Mouse (Mus musculus) hindbrain, postnatal 0 days (tissue): Measurements from ENCODE around the gene Nacc1. TPM values are rescaled to one million over a fixed set of nuclear protein-coding genes. Genes with fewer than 3 reads are reported as not detected.
"Not testable (repeated sequence)": the region's sequence is repeated elsewhere in the genome, so short reads cannot be mapped to it uniquely, and the experiment has no call there.

ENCODE experiments used
- ATAC-seq: fragments of 200-750 bp; cut with Nextera tagmentation; 2 replicates; pipeline ENCODE4 v1.8.0; 2017; ENCODE audit warnings: mild to moderate bottlenecking, moderate TSS enrichment, moderate library complexity
- DNase-seq: peaks from one replicate; pipeline ENCODE4 v3.0.0-alpha.2; 2015; ENCODE audit warnings: low spot score
- H3K27ac ChIP-seq: fragments of 300-500 bp; sonication (generic); 2 replicates; pipeline ENCODE4 v1.5.1; 2014; ENCODE audit warnings: mild to moderate bottlenecking
- H3K27me3 ChIP-seq: fragments of 300-500 bp; sonication (generic); 2 replicates; pipeline ENCODE4 v1.6.1; 2014; ENCODE audit warnings: low read length, mixed read lengths; ENCODE audit not compliant: insufficient read depth
- H3K36me3 ChIP-seq: fragments of 300-500 bp; sonication (generic); 2 replicates; pipeline ENCODE4 v1.6.1; 2014; ENCODE audit warnings: low read length, mixed read lengths; ENCODE audit not compliant: insufficient read depth
- H3K4me1 ChIP-seq: fragments of 300-500 bp; sonication (generic); 2 replicates; pipeline ENCODE4 v1.6.1; 2014; ENCODE audit warnings: antibody characterized with exemption, low read length, mixed read lengths; ENCODE audit not compliant: insufficient read depth
- H3K4me2 ChIP-seq: fragments of 300-500 bp; sonication (generic); 2 replicates; pipeline ENCODE4 v1.6.1; 2014; ENCODE audit warnings: low read depth, mild to moderate bottlenecking, low read length, moderate library complexity, mixed read lengths
- H3K4me3 ChIP-seq: fragments of 300-500 bp; sonication (generic); 2 replicates; pipeline ENCODE4 v1.5.1; 2014; ENCODE audit warnings: low read length
- H3K9ac ChIP-seq: fragments of 300-500 bp; sonication (generic); replicated peaks from 2 replicates; pipeline ENCODE4 v1.6.1; 2014; ENCODE audit warnings: mild to moderate bottlenecking, low read length, moderate library complexity, mixed read lengths
- H3K9me3 ChIP-seq: fragments of 300-500 bp; sonication (generic); 2 replicates; pipeline ENCODE4 v1.6.1; 2016; ENCODE audit warnings: low read length, mixed read lengths
- CTCF ChIP-seq: IDR thresholded peaks from 2 replicates; pipeline ENCODE4 v1.5.1; 2016; ENCODE audit warnings: antibody characterized with exemption, control low read depth, low read depth
- WGBS: fragments of 180-500 bp; shearing (Covaris S2); extraction: QIAGEN DNeasy Blood & Tissue Kit; methylation state at CpG from one replicate; pipeline ENCODE4 v1.1.7; 2014; 5-methylcytosine and 5-hydroxymethylcytosine counted together
- polyA plus RNA-seq: library from polyadenylated mRNA; unstranded; fragments of >200 nt; fragmentation: Nextera tagmentation; extraction: Ambion mirVana; gene quantifications from 2 replicates; pipeline ENCODE4 v1.2.1, GENCODE M21; 2015
- total RNA-seq: library from RNA; depleted of rRNA; stranded (reverse); fragments of >200 nt; gene quantifications from 2 replicates; pipeline ENCODE4 v1.2.3, GENCODE M21; 2014; rRNA removed

The Nacc1 gene
- total and polyA plus RNA-seq, 2 experiments from 2014 or later = 14.9 to 129 TPM

- no peak for ATAC-seq
- WGBS = 49% methylated on average over 10 of the region's 10 CpGs
- DNase-seq = no peak
Observed at GRCm38 (mm10) chr8:84633841-84634584, 53.6 kb downstream of the Nacc1 start.

GRCm38 (mm10) chr8:84631813-84632212 is 55.8 kb downstream of the Nacc1 start:
- whole genome bisulfite sequencing = 88% methylated on average over 4 of the region's 4 CpGs
- Histone ChIP-seq H3K27ac (no peak overlapping the region), H3K9me3 (no peaks in the 10 kb centered on the region), H3K9ac (no peak overlapping the region), H3K4me1 (0 out of 2 replicates have a peak, but pooled peaks cover 6% of the 10 kb centered on the region), H3K4me3 (no peak overlapping the region), H3K36me3 (peaks cover 11% of the 10 kb centered on the region; the same call in 1 of the 2 replicates), H3K27me3 (no peaks in the 10 kb centered on the region), H3K4me2 (no peak overlapping the region)
- no peak for ATAC-seq
- DNase-seq = no peak
- TF ChIP-seq CTCF = no peak

More at GRCm38 (mm10) chr8:84633841-84634584, 53.6 kb downstream of the Nacc1 start:
- H3K4me2 ChIP-seq = no peak overlapping the region
- no peak overlapping the region; the same call in 1 of the 2 replicates for H3K9ac ChIP-seq
- no peak overlapping the region for H3K4me3 ChIP-seq
- H3K4me1 ChIP-seq = peaks cover 6% of the 10 kb centered on the region; the same call in 1 of the 2 replicates
- no peaks in the 10 kb centered on the region for H3K9me3 ChIP-seq
- H3K36me3 ChIP-seq = peaks cover 11% of the 10 kb centered on the region; the same call in 1 of the 2 replicates
- no peaks in the 10 kb centered on the region for H3K27me3 ChIP-seq
- H3K27ac ChIP-seq = peak overlapping the region; percentile 76; the same call in 1 of the 2 replicates
- no peak for TF ChIP-seq CTCF

- Histone ChIP-seq H3K9ac (no peak overlapping the region), H3K4me2 (no peak overlapping the region), H3K9me3 (no peaks in the 10 kb centered on the region), H3K4me3 (no peak overlapping the region), H3K27ac (no peak overlapping the region), H3K36me3 (peaks cover 11% of the 10 kb centered on the region; the same call in 1 of the 2 replicates), H3K27me3 (no peaks in the 10 kb centered on the region), H3K4me1 (0 out of 2 replicates have a peak, but pooled peaks cover 6% of the 10 kb centered on the region)
- no peak for TF ChIP-seq CTCF
- ATAC-seq = no peak
- no peak for DNase-seq
- WGBS = 87% methylated on average over 4 of the region's 4 CpGs
Observed at GRCm38 (mm10) chr8:84630145-84630544, 57.5 kb downstream of the Nacc1 start.

GRCm38 (mm10) chr8:84629586-84629985 is 58.1 kb downstream of the Nacc1 start:
- H3K27me3 ChIP-seq = no peaks in the 10 kb centered on the region
- H3K4me1 ChIP-seq = 0 out of 2 replicates have a peak, but pooled peaks cover 4% of the 10 kb centered on the region
- H3K9me3 ChIP-seq = no peaks in the 10 kb centered on the region
- WGBS = 80% methylated on average over 10 of the region's 11 CpGs
- H3K36me3 ChIP-seq = peaks cover 11% of the 10 kb centered on the region; the same call in 1 of the 2 replicates
- DNase-seq (no peak), ATAC-seq (no peak)
- no peak overlapping the region for H3K4me2 ChIP-seq
- TF ChIP-seq CTCF = no peak
- H3K27ac ChIP-seq = no peak overlapping the region
- H3K4me3 ChIP-seq = no peak overlapping the region
- H3K9ac ChIP-seq = no peak overlapping the region

GRCm38 (mm10) chr8:84623425-84623824 is 64.2 kb downstream of the Nacc1 start:
- not testable (repeated sequence) for H3K36me3 ChIP-seq, H3K27me3 ChIP-seq, H3K4me3 ChIP-seq, H3K4me2 ChIP-seq, DNase-seq, ATAC-seq, H3K9ac ChIP-seq, H3K27ac ChIP-seq, H3K9me3 ChIP-seq, H3K4me1 ChIP-seq
- 77% methylated on average over 4 of the region's 4 CpGs for WGBS

- H3K27me3 ChIP-seq = no peaks in the 10 kb centered on the region
- H3K9me3 ChIP-seq = no peaks in the 10 kb centered on the region
- H3K36me3 ChIP-seq = no peaks in the 10 kb centered on the region
- WGBS = 77% methylated on average over 8 of the region's 8 CpGs
- no peaks in the 10 kb centered on the region for H3K4me1 ChIP-seq
- no peak overlapping the region for H3K4me2 ChIP-seq
- no peak for DNase-seq
- 0 out of 2 replicates have a peak, but pooled peaks have one; percentile 5 for TF ChIP-seq CTCF
- no peak overlapping the region for H3K27ac ChIP-seq
- H3K9ac ChIP-seq = no peak overlapping the region
- ATAC-seq = no peak
- no peak overlapping the region for H3K4me3 ChIP-seq
Observed at GRCm38 (mm10) chr8:84621102-84621625, 66.5 kb downstream of the Nacc1 start.

Other genes with a start within 250 kb of the Nacc1 start
- 12.5 and 13.3 TPM in 2 replicates for gene Ier2, start 25.0 kb downstream of the Nacc1 start, total RNA-seq
- 20.9 TPM in 2 replicates for gene Ier2, start 25.0 kb downstream of the Nacc1 start, polyA plus RNA-seq
- 69.5 and 93.3 TPM in 2 replicates for gene Trmt1, start 1.6 kb downstream of the Nacc1 start, total RNA-seq
- gene Trmt1, start 1.6 kb downstream of the Nacc1 start, polyA plus RNA-seq = 71.2 and 79.2 TPM in 2 replicates
- 1.7 and 7.8 TPM in 2 replicates for gene Lyl1, start 13.6 kb upstream of the Nacc1 start, total RNA-seq
- gene Lyl1, start 13.6 kb upstream of the Nacc1 start, polyA plus RNA-seq = 2.0 and 2.3 TPM in 2 replicates
- 1.2 TPM in 1 of 2 replicates, not detected in the other for gene G430095P16Rik, start 35.1 kb upstream of the Nacc1 start, total RNA-seq
- 1.1 and 1.7 TPM in 2 replicates for gene G430095P16Rik, start 35.1 kb upstream of the Nacc1 start, polyA plus RNA-seq
- gene Nfix, start 112.5 kb upstream of the Nacc1 start, total RNA-seq = 90.4 and 92.5 TPM in 2 replicates
- gene Nfix, start 112.5 kb upstream of the Nacc1 start, polyA plus RNA-seq = 123 and 126 TPM in 2 replicates
- 6.6 and 7.2 TPM in 2 replicates for gene Dand5, start 135.0 kb upstream of the Nacc1 start, total RNA-seq
- 12.3 and 12.5 TPM in 2 replicates for gene Dand5, start 135.0 kb upstream of the Nacc1 start, polyA plus RNA-seq
- 33.0 and 34.1 TPM in 2 replicates for gene Gadd45gip1, start 143.7 kb upstream of the Nacc1 start, total RNA-seq
- 43.4 and 45.3 TPM in 2 replicates for gene Gadd45gip1, start 143.7 kb upstream of the Nacc1 start, polyA plus RNA-seq
- gene Rad23a, start 152.8 kb upstream of the Nacc1 start, total RNA-seq = 62.5 and 68.1 TPM in 2 replicates
- 90.6 and 98.0 TPM in 2 replicates for gene Rad23a, start 152.8 kb upstream of the Nacc1 start, polyA plus RNA-seq
- 350 and 359 TPM in 2 replicates for gene Calr, start 159.1 kb upstream of the Nacc1 start, total RNA-seq
- 418 and 457 TPM in 2 replicates for gene Calr, start 159.1 kb upstream of the Nacc1 start, polyA plus RNA-seq
- 77.5 and 86.1 TPM in 2 replicates for gene Farsa, start 169.1 kb upstream of the Nacc1 start, total RNA-seq
- gene Farsa, start 169.1 kb upstream of the Nacc1 start, polyA plus RNA-seq = 87.4 and 89.8 TPM in 2 replicates
- gene Syce2, start 184.2 kb upstream of the Nacc1 start, total RNA-seq = 11.8 and 14.0 TPM in 2 replicates
- gene Syce2, start 184.2 kb upstream of the Nacc1 start, polyA plus RNA-seq = 62.1 and 64.4 TPM in 2 replicates
- gene Gcdh, start 206.1 kb upstream of the Nacc1 start, total RNA-seq = 24.9 and 37.8 TPM in 2 replicates
- 36.5 and 41.3 TPM in 2 replicates for gene Gcdh, start 206.1 kb upstream of the Nacc1 start, polyA plus RNA-seq
- gene Klf1, start 214.1 kb upstream of the Nacc1 start, total RNA-seq = 1.2 TPM in 1 of 2 replicates, not detected in the other
- gene Klf1, start 214.1 kb upstream of the Nacc1 start, polyA plus RNA-seq = 0.34 and 0.98 TPM in 2 replicates
- gene Dnase2a, start 220.7 kb upstream of the Nacc1 start, total RNA-seq = 15.0 and 24.5 TPM in 2 replicates
- 8.6 and 8.8 TPM in 2 replicates for gene Dnase2a, start 220.7 kb upstream of the Nacc1 start, polyA plus RNA-seq
- 70.9 and 83.0 TPM in 2 replicates for gene Mast1, start 249.5 kb upstream of the Nacc1 start, total RNA-seq
- 61.9 and 69.5 TPM in 2 replicates for gene Mast1, start 249.5 kb upstream of the Nacc1 start, polyA plus RNA-seq